In the genomic region with DNA sequence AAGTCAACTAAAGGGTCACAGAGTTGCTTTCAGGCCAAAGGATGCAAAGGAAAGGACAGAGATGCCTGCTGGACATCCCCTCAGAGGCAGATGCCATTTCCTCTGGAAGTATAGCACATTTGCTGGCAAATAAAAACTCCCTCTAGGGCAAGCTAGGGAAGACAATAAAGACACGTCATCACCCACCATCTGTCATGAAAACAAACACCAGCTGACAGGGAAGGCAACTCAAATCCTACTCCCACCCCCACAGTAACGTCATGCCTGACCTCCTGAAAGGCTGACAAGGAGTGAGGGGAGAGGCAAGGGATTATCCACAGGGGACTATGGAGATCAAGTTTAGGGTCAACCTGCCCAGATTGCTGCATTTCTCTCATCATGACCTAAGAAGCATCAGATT, we compare ENCODE assay signal across 14 mouse cellular contexts. TPM values are rescaled to one million over a fixed set of nuclear protein-coding genes. Genes with fewer than 3 reads are reported as not detected.
DNase-seq lines count a peak whose midpoint lies in the region; ATAC-seq lines count a peak whose summit lies in the region.
"Had no signal": no experiment of that assay in that cellular context is flagged by ENCODE, and none has a peak within 500 bp of the region (broad histone marks: within the 10 kb centered on the region; RNA-seq: fewer than 3 reads in every experiment).

No protein-coding gene starts in this region.

- ATAC-seq in forebrain, embryonic 14.5 days = peak; percentile 72

- H3K36me3 ChIP-seq in forebrain, embryonic 14.5 days (ENCODE audit: control insufficient read depth, insufficient read depth, low read length) = no peaks in the 10 kb centered on the region
- H3K36me3 ChIP-seq: embryonic facial prominence, embryonic 12.5 days; G1E; liver, embryonic 13.5 days had no signal

- H3K4me3 ChIP-seq in forebrain, embryonic 14.5 days (ENCODE audit: low read depth, low read length) = no peak overlapping the region
- H3K4me3 ChIP-seq: embryonic facial prominence, embryonic 12.5 days; gastrocnemius, adult 2 months; liver, embryonic 13.5 days had no signal

- 11% methylated on average over 2 of the region's 2 CpGs for WGBS in forebrain, embryonic 14.5 days

- no peak overlapping the region for H3K4me2 ChIP-seq in forebrain, embryonic 14.5 days (ENCODE audit: low read length)
- H3K4me2 ChIP-seq: embryonic facial prominence, embryonic 12.5 days; liver, embryonic 13.5 days had no signal

- no peak overlapping the region for H3K9ac ChIP-seq in forebrain, embryonic 14.5 days (ENCODE audit: low read length)
- H3K9ac ChIP-seq: embryonic facial prominence, embryonic 12.5 days; liver, embryonic 13.5 days had no signal

- H3K4me1 ChIP-seq in forebrain, embryonic 14.5 days (ENCODE audit: control insufficient read depth, insufficient read depth, low read length) = no peaks in the 10 kb centered on the region
- H3K4me1 ChIP-seq: embryonic facial prominence, embryonic 12.5 days; liver, embryonic 13.5 days had no signal

- H3K27ac ChIP-seq in forebrain, embryonic 14.5 days (ENCODE audit: low read depth, low read length) = no peak overlapping the region
- H3K27ac ChIP-seq: embryonic facial prominence, embryonic 12.5 days; gastrocnemius, adult 2 months; liver, embryonic 13.5 days had no signal

- DNase-seq in brain, adult 2 months (ENCODE audit: low read depth, low spot score) = peak; percentile 63
- peak; percentile 18 for DNase-seq in cerebellum, adult 8-10 months
- DNase-seq in forebrain, embryonic 14.5 days (ENCODE audit: low spot score) = peak; percentile 54
- peak; percentile 47 for DNase-seq in layer of hippocampus, adult 9-11 months
- no peak for DNase-seq in heart, postnatal 10 days
- DNase-seq in left cerebral cortex, postnatal 10 days (ENCODE audit: extremely low spot score in 1 of 2, low spot score in 2 of 2) = no peak
- no peak for DNase-seq in lung, postnatal 36 days
- DNase-seq: gastrocnemius, adult 2 months; liver, embryonic 13.5 days had no signal

- H3K27me3 ChIP-seq in forebrain, embryonic 14.5 days (replicated peaks; ENCODE audit: control insufficient read depth, insufficient read depth, low read length) = no peaks in the 10 kb centered on the region
- H3K27me3 ChIP-seq: embryonic facial prominence, embryonic 12.5 days; liver, embryonic 13.5 days had no signal

- no peaks in the 10 kb centered on the region for H3K9me3 ChIP-seq in forebrain, embryonic 14.5 days (replicated peaks; ENCODE audit: control insufficient read depth, low read length)
- H3K9me3 ChIP-seq: embryonic facial prominence, embryonic 12.5 days; G1E; liver, embryonic 13.5 days had no signal

- intact Hi-C loops in heart, postnatal 10 days (cut with DNase I) = no loop called here
- intact Hi-C loops in left cerebral cortex, postnatal 10 days (cut with DNase I) = no loop called here

RNA-seq across cellular contexts. Expression of a gene that starts 30.1 kb away (rescaled TPM):
- not detected in 2 replicates for polyA plus RNA-seq in forebrain, embryonic 14.5 days (2014; fragmentation: Nextera tagmentation; extraction: Ambion mirVana)
- total RNA-seq in heart, postnatal 10 days (2021) = not detected
- total RNA-seq in left cerebral cortex, postnatal 10 days (2021) = not detected
- total RNA-seq: gastrocnemius, adult 2 months; hematopoietic stem cell, adult 5-6 weeks; megakaryocyte progenitor cell, adult 5-6 weeks had no signal
- polyA plus RNA-seq: embryonic facial prominence, embryonic 12.5 days; G1E; large intestine, adult 2 months; liver, embryonic 13.5 days had no signal

RNA-seq across cellular contexts. Expression of a gene that starts 35.8 kb away (rescaled TPM):
- 6.1 and 8.1 TPM in 2 replicates for polyA plus RNA-seq in forebrain, embryonic 14.5 days (2014; fragmentation: Nextera tagmentation; extraction: Ambion mirVana)
- total RNA-seq in heart, postnatal 10 days (2021) = not detected
- total RNA-seq in left cerebral cortex, postnatal 10 days (2021) = under 1 TPM in 1 of 2 experiments, not detected in 1; 0.19 TPM
- total RNA-seq: gastrocnemius, adult 2 months; hematopoietic stem cell, adult 5-6 weeks; megakaryocyte progenitor cell, adult 5-6 weeks had no signal
- polyA plus RNA-seq: G1E; large intestine, adult 2 months; liver, embryonic 13.5 days had no signal

Comparison
In these comparisons a context has a peak if more than half of its experiments do, and no peak if none do; other contexts are left out.
1. DNase-seq: peak in brain, adult 2 months (single experiment), cerebellum, adult 8-10 months (single experiment), forebrain, embryonic 14.5 days (single experiment) and layer of hippocampus, adult 9-11 months (single experiment); none in heart, postnatal 10 days (0 of 2), left cerebral cortex, postnatal 10 days (0 of 2) and lung, postnatal 36 days (single experiment).